Mouse (Mus musculus) MEL (cell line): ENCODE results near the gene Abcc4. TPM values are rescaled to one million over a fixed set of nuclear protein-coding genes. Genes with fewer than 3 reads are reported as not detected.
"Not testable (repeated sequence)": the region's sequence is repeated elsewhere in the genome, so short reads cannot be mapped to it uniquely, and the experiment has no call there.

Experiments used
- DNase-seq: peaks from one replicate; pipeline ENCODE4 v3.0.0; 2011; ENCODE audit warnings: low read depth, low spot score
- H3K27ac ChIP-seq: 2 replicates; pipeline ENCODE4 v1.5.1; 2012; ENCODE audit warnings: low read depth, mild to moderate bottlenecking, control low read depth, low read length, moderate library complexity; ENCODE audit not compliant: control insufficient read depth
- H3K27me3 ChIP-seq, 2 experiments: fragments of 150-350 bp in 1 of 2; sonication (generic) in 1 of 2; 2 replicates each; pipeline ENCODE4 v1.6.1; 2012; ENCODE audit warnings: low read length in 2 of 2, mild to moderate bottlenecking in 2 of 2, improper control_type of control experiment in 1 of 2, moderate library complexity in 1 of 2; ENCODE audit not compliant: insufficient read depth in 2 of 2, control insufficient read depth in 1 of 2
- H3K36me3 ChIP-seq, 2 experiments: 2 replicates each; pipeline ENCODE4 v1.6.1; 2012 to 2014; ENCODE audit warnings: low read length in 2 of 2, improper control_type of control experiment in 1 of 2, inconsistent platforms in 1 of 2, mild to moderate bottlenecking in 1 of 2; ENCODE audit not compliant: insufficient read depth in 2 of 2, control insufficient read depth in 1 of 2
- H3K4me1 ChIP-seq, 2 experiments: fragments of 150-350 bp in 1 of 2; sonication (generic) in 1 of 2; 2 replicates each; pipeline ENCODE4 v1.6.1; 2012; ENCODE audit warnings: low read length in 2 of 2, improper control_type of control experiment in 1 of 2, mild to moderate bottlenecking in 1 of 2; ENCODE audit not compliant: insufficient read depth in 2 of 2, control insufficient read depth in 1 of 2
- H3K4me3 ChIP-seq, 2 experiments: fragments of 150-350 bp in 1 of 2; sonication (generic) in 1 of 2; 2 replicates each; pipeline ENCODE4 v1.5.1; 2012; ENCODE audit warnings: low read depth in 2 of 2, low read length in 2 of 2, mild to moderate bottlenecking in 2 of 2, moderate library complexity in 2 of 2, control low read depth in 1 of 2, improper control_type of control experiment in 1 of 2; ENCODE audit not compliant: control insufficient read depth in 1 of 2, insufficient read depth in 1 of 2
- H3K79me2 ChIP-seq: 2 replicates; pipeline ENCODE4 v1.6.1; 2012; ENCODE audit warnings: mild to moderate bottlenecking, low read length, moderate library complexity; ENCODE audit not compliant: control insufficient read depth, poor library complexity, insufficient read depth
- H3K9ac ChIP-seq: 2 replicates; pipeline ENCODE4 v1.6.1; 2012; ENCODE audit warnings: low read depth, mild to moderate bottlenecking, control low read depth, low read length, moderate library complexity; ENCODE audit not compliant: control insufficient read depth, poor library complexity, severe bottlenecking
- H3K9me3 ChIP-seq: fragments of 150-350 bp; sonication (generic); replicated peaks from 2 replicates; pipeline ENCODE4 v1.6.1; 2012; ENCODE audit warnings: mild to moderate bottlenecking, low read length, improper control_type of control experiment, moderate library complexity; ENCODE audit not compliant: insufficient read depth
- CHD1 ChIP-seq: IDR thresholded peaks from 2 replicates; pipeline ENCODE4 v1.6.1; 2012; ENCODE audit warnings: low read depth, mild to moderate bottlenecking, inconsistent platforms, low read length, improper control_type of control experiment
- E2F4 ChIP-seq: IDR thresholded peaks from 2 replicates; pipeline ENCODE4 v1.6.1; 2011; ENCODE audit warnings: low read depth, low read length, improper control_type of control experiment, borderline replicate concordance
- EP300 ChIP-seq, 2 experiments: IDR thresholded peaks; 2 replicates each; pipeline ENCODE4 v1.6.1; 2011; ENCODE audit warnings: improper control_type of control experiment in 2 of 2, low read length in 2 of 2, low read depth in 1 of 2, mild to moderate bottlenecking in 1 of 2
- GABPA ChIP-seq: IDR thresholded peaks from 2 replicates; pipeline ENCODE4 v1.6.1; 2012; ENCODE audit warnings: low read depth, mild to moderate bottlenecking, inconsistent platforms, low read length, improper control_type of control experiment, moderate library complexity
- GATA1 ChIP-seq: IDR thresholded peaks from 2 replicates; pipeline ENCODE4 v1.6.1; 2011; ENCODE audit warnings: low read depth, low read length, improper control_type of control experiment
- JUND ChIP-seq: IDR thresholded peaks from 2 replicates; pipeline ENCODE4 v1.6.1; 2011; ENCODE audit warnings: low read depth, mild to moderate bottlenecking, improper control_type of control experiment, low read length
- MXI1 ChIP-seq: IDR thresholded peaks from 2 replicates; pipeline ENCODE4 v1.6.1; 2011; ENCODE audit warnings: mild to moderate bottlenecking, low read depth, low read length, improper control_type of control experiment
- MYB ChIP-seq: IDR thresholded peaks from 2 replicates; pipeline ENCODE4 v1.6.1; 2011; ENCODE audit warnings: mild to moderate bottlenecking, low read depth, low read length, improper control_type of control experiment
- POLR2A ChIP-seq, 2 experiments: IDR thresholded peaks; 2 replicates each; pipeline ENCODE4 v1.6.1; 2011 to 2012; ENCODE audit warnings: low read length in 2 of 2, mild to moderate bottlenecking in 2 of 2, control low read depth in 1 of 2, improper control_type of control experiment in 1 of 2, low read depth in 1 of 2, moderate library complexity in 1 of 2; ENCODE audit not compliant: control insufficient read depth in 1 of 2, insufficient read depth in 1 of 2, poor library complexity in 1 of 2
- POLR2AphosphoS2 ChIP-seq: IDR thresholded peaks from 2 replicates; pipeline ENCODE4 v1.6.1; 2011; ENCODE audit warnings: low read length, improper control_type of control experiment
- POLR2AphosphoS5 ChIP-seq: IDR thresholded peaks from 2 replicates; pipeline ENCODE4 v1.6.1; 2012; ENCODE audit warnings: low read depth, borderline replicate concordance, mild to moderate bottlenecking, inconsistent platforms, low read length, moderate library complexity, mixed read lengths
- RAD21 ChIP-seq: IDR thresholded peaks from 2 replicates; pipeline ENCODE4 v1.6.1; 2011; ENCODE audit warnings: mild to moderate bottlenecking, low read depth, low read length, improper control_type of control experiment
- RCOR1 ChIP-seq: IDR thresholded peaks from 2 replicates; pipeline ENCODE4 v1.6.1; 2012; ENCODE audit warnings: low read depth, mild to moderate bottlenecking, inconsistent platforms, low read length, improper control_type of control experiment
- TAL1 ChIP-seq: IDR thresholded peaks from 2 replicates; pipeline ENCODE4 v1.6.1; 2012; ENCODE audit warnings: mild to moderate bottlenecking, inconsistent platforms, low read length, moderate library complexity, mixed read lengths
- UBTF ChIP-seq: IDR thresholded peaks from 2 replicates; pipeline ENCODE4 v1.6.1; 2012; ENCODE audit warnings: low read depth, mild to moderate bottlenecking, inconsistent platforms, low read length, improper control_type of control experiment, moderate library complexity, borderline replicate concordance; ENCODE audit not compliant: insufficient read depth
- USF1 ChIP-seq: IDR thresholded peaks from 2 replicates; pipeline ENCODE4 v1.6.1; 2014; ENCODE audit warnings: low read depth, mild to moderate bottlenecking, inconsistent platforms, low read length, improper control_type of control experiment, moderate library complexity
- USF2 ChIP-seq, 2 experiments: IDR thresholded peaks; 2 replicates each; pipeline ENCODE4 v1.6.1; 2011 to 2012; ENCODE audit warnings: improper control_type of control experiment in 2 of 2, low read length in 2 of 2, borderline replicate concordance in 1 of 2, inconsistent platforms in 1 of 2, low read depth in 1 of 2, mild to moderate bottlenecking in 1 of 2; ENCODE audit not compliant: insufficient read depth in 1 of 2
- ZKSCAN1 ChIP-seq: IDR thresholded peaks from 2 replicates; pipeline ENCODE4 v1.6.1; 2012; ENCODE audit warnings: low read depth, mild to moderate bottlenecking, inconsistent platforms, low read length, improper control_type of control experiment, moderate library complexity
- ZNF384 ChIP-seq: IDR thresholded peaks from 2 replicates; pipeline ENCODE4 v1.6.1; 2012; ENCODE audit warnings: low read depth, mild to moderate bottlenecking, inconsistent platforms, low read length, improper control_type of control experiment
- polyA plus RNA-seq, 2 experiments: library from polyadenylated mRNA; stranded (reverse) in 1 of 2; unstranded in 1 of 2; fragments of >175 nt in 1 of 2; fragments of >200 nt in 1 of 2; gene quantifications; 2 replicates each; pipeline versions ENCODE4 v1.2.1 to v1.2.4; 2012; ENCODE audit warnings: low replicate concordance in 2 of 2, low read depth in 1 of 2; ENCODE audit not compliant: insufficient read length in 2 of 2, insufficient read depth in 1 of 2, missing spikeins in 1 of 2
- total RNA-seq: library from RNA; depleted of rRNA; stranded (reverse); fragments of 300-350 nt; gene quantifications from 2 replicates; pipeline ENCODE4 v1.2.3, GENCODE M21; 2012

Abcc4 gene
- total and polyA plus RNA-seq, 3 experiments, result 7.1 to 8.4 TPM; not detected in 1

DNA sequence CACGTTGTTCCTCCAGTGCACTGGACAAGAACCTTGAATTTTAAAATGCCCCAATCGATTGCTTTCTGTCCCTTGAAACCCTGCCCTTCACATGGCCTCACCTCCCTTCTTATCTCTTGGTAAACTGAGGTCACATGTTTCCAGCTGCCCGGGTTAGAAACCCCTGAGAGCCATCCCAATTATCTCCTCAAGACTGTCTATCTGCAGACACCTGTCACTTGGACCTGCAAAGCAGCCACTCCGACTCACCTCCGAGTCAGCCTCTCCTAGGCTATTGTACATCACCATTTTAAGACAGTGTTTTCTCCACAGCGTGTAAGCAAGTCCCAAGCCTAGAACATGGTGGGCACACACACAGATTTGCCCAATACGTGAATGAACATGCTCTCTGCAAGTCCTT lies 31.8 kb downstream of the Abcc4 start:
- H3K27me3 ChIP-seq, result no peaks in the 10 kb centered on the region
- no peaks in the 10 kb centered on the region for H3K79me2 ChIP-seq
- 0 out of 2 replicates have a peak overlapping the region, but pooled peaks have one; percentile 15 for H3K27ac ChIP-seq
- no peaks in the 10 kb centered on the region for H3K9me3 ChIP-seq
- H3K4me1 ChIP-seq, result peaks cover 3 to 14% of the 10 kb centered on the region in 2 experiments
- 0 out of 2 replicates have a peak, but pooled peaks have one; percentile 30 for TF ChIP-seq USF1
- TF ChIP-seq MYB, result no peak
- no peak overlapping the region for H3K4me3 ChIP-seq
- no peak overlapping the region for H3K9ac ChIP-seq
- no peak for DNase-seq
- H3K36me3 ChIP-seq, result peaks cover 0 to 6% of the 10 kb centered on the region in 2 experiments; a peak in 2 of 4 replicates

DNA sequence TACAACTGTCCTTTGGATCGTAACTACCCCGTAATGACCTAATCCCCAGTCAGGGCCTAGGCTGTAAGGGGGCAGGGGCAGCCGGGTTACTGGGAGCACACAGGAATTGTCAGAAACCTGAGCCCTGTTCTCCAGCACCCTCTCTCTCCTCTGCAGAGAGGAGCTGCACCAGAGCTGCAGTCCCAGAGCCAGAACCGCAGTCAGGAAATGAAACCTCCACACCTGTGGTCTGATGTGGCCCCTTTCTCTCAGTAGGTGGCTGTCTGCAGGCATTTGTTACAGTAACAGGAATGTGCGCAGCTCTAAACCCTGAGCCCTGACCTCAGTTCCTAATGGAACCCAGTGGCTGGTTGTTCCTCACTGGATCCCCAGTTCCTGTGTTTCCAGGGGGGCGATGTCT lies 32.5 kb downstream of the Abcc4 start:
- H3K79me2 ChIP-seq, result no peaks in the 10 kb centered on the region

DNA sequence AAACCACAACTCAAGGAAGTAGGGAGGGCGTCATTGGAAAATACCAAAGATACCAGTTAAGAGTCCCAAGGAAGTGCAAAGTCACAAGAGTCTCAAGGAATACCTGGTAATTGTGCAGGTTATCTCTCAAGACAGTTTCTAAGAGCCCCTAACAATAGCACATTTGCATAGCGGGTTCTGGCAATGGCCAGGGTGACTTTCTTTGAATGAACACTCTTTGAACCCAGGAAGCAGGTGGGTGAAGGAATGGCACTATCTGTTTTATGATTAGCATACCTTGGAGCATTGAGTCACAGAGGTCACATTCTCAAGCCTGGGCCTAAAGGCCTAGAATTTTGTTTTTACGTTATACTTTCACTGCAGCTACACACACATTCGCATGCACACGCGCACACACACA lies 33.1 kb downstream of the Abcc4 start:
- H3K27ac ChIP-seq, H3K9me3 ChIP-seq, H3K27me3 ChIP-seq, H3K79me2 ChIP-seq, H3K9ac ChIP-seq, DNase-seq, H3K4me3 ChIP-seq, H3K36me3 ChIP-seq: not testable (repeated sequence)
- peaks cover 3 to 14% of the 10 kb centered on the region in 2 experiments for H3K4me1 ChIP-seq

More for the DNA sequence above, 32.5 kb downstream of the Abcc4 start:
- no peaks in the 10 kb centered on the region for H3K9me3 ChIP-seq
- peaks cover 0 to 6% of the 10 kb centered on the region in 2 experiments; a peak in 2 of 4 replicates for H3K36me3 ChIP-seq
- no peaks in the 10 kb centered on the region for H3K27me3 ChIP-seq
- no peak for DNase-seq
- peaks cover 3 to 14% of the 10 kb centered on the region in 2 experiments for H3K4me1 ChIP-seq
- no peak overlapping the region for H3K27ac ChIP-seq
- no peak overlapping the region for H3K4me3 ChIP-seq
- H3K9ac ChIP-seq, result no peak overlapping the region
- TF ChIP-seq E2F4 (no peak), EP300 (IDR thresholded peaks at IDR 0.05; ENCODE audit: low read depth in 1 of 2, low read length in 2 of 2) (no peak), CHD1 (no peak), USF2 (IDR thresholded peaks at IDR 0.05; ENCODE audit: borderline replicate concordance in 1 of 2, insufficient read depth in 1 of 2, low read depth in 1 of 2, low read length in 2 of 2) (no peak), GATA1 (no peak), POLR2AphosphoS5 (no peak), MXI1 (no peak), ZNF384 (no peak), GABPA (no peak), ZKSCAN1 (no peak), POLR2A (IDR thresholded peaks at IDR 0.05; ENCODE audit: control insufficient read depth in 1 of 2, insufficient read depth in 1 of 2, low read depth in 1 of 2, low read length in 2 of 2, poor library complexity in 1 of 2) (no peak), TAL1 (no peak), RCOR1 (no peak), POLR2AphosphoS2 (no peak), JUND (no peak), UBTF (no peak), RAD21 (no peak)
